Comparison of ENCODE assay signal across 19 mouse cellular contexts in the genomic region with DNA sequence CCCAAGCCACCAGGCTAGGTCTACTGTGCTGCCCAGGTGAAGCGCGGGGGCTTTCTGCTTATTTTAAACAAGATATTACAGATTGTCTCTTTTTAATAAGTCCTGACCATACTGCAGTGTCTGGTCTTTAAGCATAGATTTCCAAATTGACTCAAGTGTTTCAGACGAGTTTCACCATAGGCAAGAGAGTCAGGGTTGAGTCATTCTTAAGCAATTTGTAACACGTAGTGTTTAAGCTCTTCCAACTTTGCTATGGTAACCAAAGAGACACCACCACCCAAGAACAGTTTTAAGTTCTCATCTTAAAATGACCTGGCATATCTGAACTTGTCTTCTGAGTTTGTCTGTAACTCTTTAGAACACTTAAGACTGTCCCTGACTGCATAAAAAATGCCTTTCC. TPM values are rescaled to one million over a fixed set of nuclear protein-coding genes. Genes with fewer than 3 reads are reported as not detected.
DNase-seq lines count a peak whose midpoint lies in the region; ATAC-seq and TF ChIP-seq lines count a peak whose summit lies in the region.
"Had no signal": no experiment of that assay in that cellular context is flagged by ENCODE, and none has a peak within 500 bp of the region (broad histone marks: within the 10 kb centered on the region; RNA-seq: fewer than 3 reads in every experiment).

No protein-coding gene starts in this region.

- H3K9ac ChIP-seq in embryonic facial prominence, embryonic 15.5 days = no peak overlapping the region
- H3K9ac ChIP-seq: limb, embryonic 15.5 days; liver, embryonic 15.5 days had no signal

- H3K4me2 ChIP-seq in embryonic facial prominence, embryonic 15.5 days (replicated peaks) = no peak overlapping the region
- H3K4me2 ChIP-seq: limb, embryonic 15.5 days; liver, embryonic 15.5 days; midbrain, embryonic 11.5 days had no signal

- no peaks in the 10 kb centered on the region for H3K27me3 ChIP-seq in embryonic facial prominence, embryonic 15.5 days
- H3K27me3 ChIP-seq in embryonic facial prominence, embryonic 10.5 days (replicated peaks; ENCODE audit: low read depth, poor library complexity, severe bottlenecking) = no peaks in the 10 kb centered on the region
- H3K27me3 ChIP-seq in C2C12 (ENCODE audit: control insufficient read depth, insufficient read depth, insufficient read length) = no peaks in the 10 kb centered on the region
- H3K27me3 ChIP-seq in limb, embryonic 10.5 days (ENCODE audit: low read depth, poor library complexity, severe bottlenecking) = no peaks in the 10 kb centered on the region
- H3K27me3 ChIP-seq: limb, embryonic 15.5 days; liver, embryonic 15.5 days had no signal

- no peak for TF ChIP-seq CTCF in C2C12 (IDR thresholded peaks at IDR 0.05; ENCODE audit: control insufficient read depth, insufficient read depth, insufficient read length)

- 66% methylated on average over 4 of the region's 4 CpGs for WGBS in embryonic facial prominence, embryonic 15.5 days
- WGBS in embryonic facial prominence, embryonic 10.5 days = 91% methylated on average over 4 of the region's 4 CpGs
- 90% methylated on average over 4 of the region's 4 CpGs for WGBS in limb, embryonic 10.5 days

- no peak overlapping the region for H3K4me3 ChIP-seq in embryonic facial prominence, embryonic 15.5 days (replicated peaks)
- H3K4me3 ChIP-seq in embryonic facial prominence, embryonic 10.5 days = no peak overlapping the region
- H3K4me3 ChIP-seq in C2C12 (ENCODE audit: insufficient read depth, poor library complexity, severe bottlenecking) = no peak overlapping the region
- no peak overlapping the region for H3K4me3 ChIP-seq in limb, embryonic 10.5 days
- H3K4me3 ChIP-seq: layer of hippocampus, adult 2 months; limb, embryonic 15.5 days; liver, embryonic 15.5 days had no signal

- no peak overlapping the region for H3ac ChIP-seq in C2C12 (ENCODE audit: control insufficient read depth, insufficient read length, low read depth)

- H3K36me3 ChIP-seq in embryonic facial prominence, embryonic 15.5 days = peaks cover 7% of the 10 kb centered on the region; the same call in 1 of the 2 replicates
- H3K36me3 ChIP-seq in embryonic facial prominence, embryonic 10.5 days (replicated peaks) = peaks cover 8% of the 10 kb centered on the region
- H3K36me3 ChIP-seq in C2C12 (ENCODE audit: control insufficient read depth, insufficient read depth) = peaks cover 14% of the 10 kb centered on the region
- peaks cover 8% of the 10 kb centered on the region for H3K36me3 ChIP-seq in limb, embryonic 10.5 days
- H3K36me3 ChIP-seq: liver, embryonic 15.5 days had no signal

- no peak for DNase-seq in embryonic facial prominence, embryonic 10.5 days (ENCODE audit: low spot score)
- peak; percentile 52 for DNase-seq in fat pad, adult 2 months (ENCODE audit: extremely low read depth, low read depth, low spot score)
- DNase-seq in skeletal muscle tissue, adult 2 months (ENCODE audit: low read depth, low spot score) = peak; percentile 30
- no peak for DNase-seq in limb, embryonic 10.5 days (ENCODE audit: low spot score)
- no peak for DNase-seq in ovary, postnatal 36 days (ENCODE audit: low spot score)
- DNase-seq: adrenal gland, postnatal 36 days; B cell, adult 2 months; cerebellum, adult 9-10 months; kidney, adult 2 months; kidney, postnatal 14 days; layer of hippocampus, postnatal 36 days; right cerebral cortex, adult 18-20 months had no signal

- 0 out of 2 replicates have a peak overlapping the region, but pooled peaks have one; percentile 28 for H3K27ac ChIP-seq in embryonic facial prominence, embryonic 15.5 days (replicated peaks)
- H3K27ac ChIP-seq in embryonic facial prominence, embryonic 10.5 days (replicated peaks) = no peak overlapping the region
- no peak overlapping the region for H3K27ac ChIP-seq in limb, embryonic 10.5 days
- H3K27ac ChIP-seq: layer of hippocampus, adult 2 months; limb, embryonic 15.5 days; liver, embryonic 15.5 days had no signal

- no peaks in the 10 kb centered on the region for H3K79me2 ChIP-seq in C2C12 (ENCODE audit: control insufficient read depth, insufficient read depth)

- H3K4me1 ChIP-seq in embryonic facial prominence, embryonic 15.5 days = no peaks in the 10 kb centered on the region
- H3K4me1 ChIP-seq in embryonic facial prominence, embryonic 10.5 days = 0 out of 2 replicates have a peak, but pooled peaks cover 3% of the 10 kb centered on the region
- no peaks in the 10 kb centered on the region for H3K4me1 ChIP-seq in limb, embryonic 10.5 days
- H3K4me1 ChIP-seq: limb, embryonic 15.5 days; liver, embryonic 15.5 days had no signal

- H3K79me3 ChIP-seq in C2C12 (ENCODE audit: low read depth) = no peaks in the 10 kb centered on the region

- no peaks in the 10 kb centered on the region for H3K9me3 ChIP-seq in embryonic facial prominence, embryonic 15.5 days (replicated peaks)
- H3K9me3 ChIP-seq in embryonic facial prominence, embryonic 10.5 days = no peaks in the 10 kb centered on the region
- H3K9me3 ChIP-seq in limb, embryonic 10.5 days (replicated peaks) = no peaks in the 10 kb centered on the region
- H3K9me3 ChIP-seq: limb, embryonic 15.5 days; liver, embryonic 15.5 days had no signal

- no peak for ATAC-seq in embryonic facial prominence, embryonic 15.5 days (ENCODE audit: insufficient number of reproducible peaks, low FRiP score, low TSS enrichment, low read depth)
- ATAC-seq in CD4-positive, CD25-positive, alpha-beta regulatory T cell, adult 4 months = no peak

TF ChIP-seq in C2C12, 6 proteins besides CTCF, POLR2A, EP300 and RAD21:
- TF ChIP-seq FOSL1 (IDR thresholded peaks at IDR 0.05; ENCODE audit: insufficient read depth, low read length, poor library complexity, severe bottlenecking) (peak; percentile 55), CEBPB (IDR thresholded peaks at IDR 0.05; ENCODE audit: low read depth) (peak; percentile 93), USF1 (IDR thresholded peaks at IDR 0.05; ENCODE audit: low read depth) (no peak), MAX (IDR thresholded peaks at IDR 0.05) (no peak)

RNA-seq across cellular contexts. Expression of gene Tes, which starts 44.3 kb away (rescaled TPM):
- polyA plus RNA-seq in embryonic facial prominence, embryonic 15.5 days (2015; fragmentation: Nextera tagmentation; extraction: Ambion mirVana) = 35.4 and 37.8 TPM in 2 replicates
- 72.0 and 84.9 TPM in 2 replicates for polyA plus RNA-seq in embryonic facial prominence, embryonic 10.5 days (2016; fragmentation: Nextera tagmentation; extraction: Ambion mirVana)
- 112 TPM for polyA plus RNA-seq in C2C12 (2012; fragmentation: generic; extraction: Trizol)
- polyA plus RNA-seq in limb, embryonic 10.5 days (2016; fragmentation: Nextera tagmentation; extraction: Ambion mirVana) = 62.9 and 94.2 TPM in 2 replicates
- 100 to 1,000 TPM; 203 TPM for polyA plus RNA-seq in CD4-positive, CD25-positive, alpha-beta regulatory T cell, adult 4 months (2017; shearing (Covaris generic))

Comparison
In these comparisons a context has a peak if more than half of its experiments do, and no peak if none do; other contexts are left out.
1. DNase-seq: peak in fat pad, adult 2 months (single experiment) and skeletal muscle tissue, adult 2 months (single experiment); none in embryonic facial prominence, embryonic 10.5 days (single experiment), limb, embryonic 10.5 days (single experiment) and ovary, postnatal 36 days (single experiment).